Mouse (Mus musculus) heart, postnatal 0 days (tissue): ENCODE measurements around the gene Ilf3. TPM values are rescaled to one million over a fixed set of nuclear protein-coding genes. Genes with fewer than 3 reads are reported as not detected.
A peak's percentile ranks its signal among the peaks of the same experiment; 100 is the strongest.

Source experiments
- ATAC-seq: fragments of 200-750 bp; cut with Nextera tagmentation; 2 replicates; pipeline ENCODE4 v1.8.0; 2017; ENCODE audit warnings: low read depth, moderate number of reproducible peaks, moderate library complexity; ENCODE audit not compliant: insufficient read depth
- DNase-seq: peaks from one replicate; pipeline ENCODE4 v3.0.0-alpha.2; 2016; ENCODE audit warnings: low spot score
- H3K27ac ChIP-seq: fragments of 300-500 bp; sonication (generic); 2 replicates; pipeline ENCODE4 v1.5.1; 2014; ENCODE audit warnings: low read depth, mild to moderate bottlenecking
- H3K27me3 ChIP-seq: fragments of 300-500 bp; sonication (generic); 2 replicates; pipeline ENCODE4 v1.6.1; 2014; ENCODE audit warnings: low read length, mixed read lengths; ENCODE audit not compliant: control insufficient read depth, insufficient read depth
- H3K36me3 ChIP-seq: fragments of 300-500 bp; sonication (generic); replicated peaks from 2 replicates; pipeline ENCODE4 v1.6.1; 2014; ENCODE audit warnings: low read length, mixed read lengths; ENCODE audit not compliant: control insufficient read depth, insufficient read depth
- H3K4me1 ChIP-seq: fragments of 300-500 bp; sonication (generic); 2 replicates; pipeline ENCODE4 v1.6.1; 2014; ENCODE audit warnings: antibody characterized with exemption; ENCODE audit not compliant: control insufficient read depth, insufficient read depth
- H3K4me2 ChIP-seq: fragments of 300-500 bp; sonication (generic); 2 replicates; pipeline ENCODE4 v1.6.1; 2014; ENCODE audit warnings: low read depth, mild to moderate bottlenecking, low read length, moderate library complexity
- H3K4me3 ChIP-seq: fragments of 300-500 bp; sonication (generic); 2 replicates; pipeline ENCODE4 v1.5.1; 2014; ENCODE audit warnings: low read depth, low read length
- H3K9ac ChIP-seq: fragments of 300-500 bp; sonication (generic); replicated peaks from 2 replicates; pipeline ENCODE4 v1.6.1; 2014; ENCODE audit warnings: low read depth, low read length, mixed read lengths
- H3K9me3 ChIP-seq: fragments of 300-500 bp; sonication (generic); replicated peaks from 2 replicates; pipeline ENCODE4 v1.6.1; 2016; ENCODE audit warnings: low read length; ENCODE audit not compliant: control insufficient read depth
- CTCF ChIP-seq: IDR thresholded peaks from 2 replicates; pipeline ENCODE4 v1.5.1; 2016; ENCODE audit warnings: antibody characterized with exemption, control low read depth, low read depth
- EP300 ChIP-seq: IDR thresholded peaks from 2 replicates; pipeline ENCODE4 v1.6.1; 2016; ENCODE audit warnings: antibody characterized with exemption, low read depth
- WGBS: fragments of 180-500 bp; shearing (Covaris S2); extraction: QIAGEN DNeasy Blood & Tissue Kit; methylation state at CpG from one replicate; pipeline ENCODE4 v1.1.7; 2014; 5-methylcytosine and 5-hydroxymethylcytosine counted together
- polyA plus RNA-seq: library from polyadenylated mRNA; unstranded; fragments of >200 nt; fragmentation: Nextera tagmentation; extraction: Ambion mirVana; gene quantifications from 2 replicates; pipeline ENCODE4 v1.2.1, GENCODE M21; 2015
- total RNA-seq: library from RNA; depleted of rRNA; stranded (reverse); fragments of >200 nt; gene quantifications from 2 replicates; pipeline ENCODE4 v1.2.3, GENCODE M21; 2014; ENCODE audit warnings: low replicate concordance

Ilf3 gene
- total and polyA plus RNA-seq, 2 experiments from 2014 or later, result 34.7 to 58.4 TPM

GRCm38 (mm10) chr9:21329041-21329440 lies 38.6 kb upstream of the Ilf3 start:
- peak; percentile 83 for DNase-seq
- no peak overlapping the region for H3K4me3 ChIP-seq
- no peaks in the 10 kb centered on the region for H3K27me3 ChIP-seq
- TF ChIP-seq CTCF (no peak), EP300 (no peak)
- peaks cover 33% of the 10 kb centered on the region for H3K4me1 ChIP-seq
- no peaks in the 10 kb centered on the region for H3K36me3 ChIP-seq
- no peak overlapping the region for H3K4me2 ChIP-seq
- peak; percentile 82 for ATAC-seq
- WGBS, result 16% methylated on average over 3 of the region's 5 CpGs
- peak overlapping the region; percentile 68 for H3K27ac ChIP-seq
- no peaks in the 10 kb centered on the region for H3K9me3 ChIP-seq
- H3K9ac ChIP-seq, result no peak overlapping the region

GRCm38 (mm10) chr9:21329699-21330289 lies 37.9 kb upstream of the Ilf3 start:
- 83% methylated on average over 10 of the region's 10 CpGs for WGBS
- no peak overlapping the region; the same call in 1 of the 2 replicates for H3K9ac ChIP-seq
- no peak for TF ChIP-seq CTCF
- no peak for TF ChIP-seq EP300
- H3K27ac ChIP-seq, result peak overlapping the region; percentile 89
- DNase-seq, result peak; percentile 70
- peaks cover 33% of the 10 kb centered on the region for H3K4me1 ChIP-seq
- 0 out of 2 replicates have a peak overlapping the region, but pooled peaks have one; percentile 10 for H3K4me2 ChIP-seq
- H3K27me3 ChIP-seq, result no peaks in the 10 kb centered on the region
- H3K9me3 ChIP-seq, result no peaks in the 10 kb centered on the region
- peak; percentile 62 for ATAC-seq
- no peak overlapping the region; the same call in 1 of the 2 replicates for H3K4me3 ChIP-seq
- H3K36me3 ChIP-seq, result no peaks in the 10 kb centered on the region

GRCm38 (mm10) chr9:21331365-21332140 lies 36.1 kb upstream of the Ilf3 start:
- Histone ChIP-seq H3K4me3 (no peak overlapping the region), H3K9me3 (no peaks in the 10 kb centered on the region), H3K9ac (no peak overlapping the region), H3K36me3 (no peaks in the 10 kb centered on the region), H3K27ac (peak overlapping the region; percentile 32; the same call in 1 of the 2 replicates), H3K4me1 (peaks cover 33% of the 10 kb centered on the region), H3K4me2 (no peak overlapping the region), H3K27me3 (no peaks in the 10 kb centered on the region)
- ATAC-seq, result no peak
- WGBS, result 74% methylated on average over 12 of the region's 12 CpGs
- no peak for DNase-seq
- TF ChIP-seq CTCF (no peak), EP300 (no peak)

GRCm38 (mm10) chr9:21332161-21333061 lies 35.3 kb upstream of the Ilf3 start:
- peak overlapping the region; percentile 32; the same call in 1 of the 2 replicates for H3K27ac ChIP-seq
- H3K36me3 ChIP-seq, result no peaks in the 10 kb centered on the region
- TF ChIP-seq CTCF (no peak), EP300 (no peak)
- no peaks in the 10 kb centered on the region for H3K9me3 ChIP-seq
- H3K9ac ChIP-seq, result no peak overlapping the region
- no peak for DNase-seq
- no peak overlapping the region; the same call in 1 of the 2 replicates for H3K4me2 ChIP-seq
- H3K4me3 ChIP-seq, result no peak overlapping the region
- ATAC-seq, result no peak
- whole genome bisulfite sequencing, result 28% methylated on average over 9 of the region's 9 CpGs
- no peaks in the 10 kb centered on the region for H3K27me3 ChIP-seq
- peaks cover 33% of the 10 kb centered on the region for H3K4me1 ChIP-seq

- ATAC-seq (no peak), DNase-seq (no peak)
- 90% methylated on average over 1 of the region's 1 CpGs for WGBS
- Histone ChIP-seq H3K9me3 (no peaks in the 10 kb centered on the region), H3K36me3 (no peaks in the 10 kb centered on the region), H3K27me3 (no peaks in the 10 kb centered on the region), H3K9ac (no peak overlapping the region), H3K4me3 (no peak overlapping the region), H3K4me1 (peaks cover 30% of the 10 kb centered on the region), H3K27ac (no peak overlapping the region), H3K4me2 (no peak overlapping the region)
- TF ChIP-seq CTCF (no peak), EP300 (no peak)
Observed at GRCm38 (mm10) chr9:21333523-21333922, 34.1 kb upstream of the Ilf3 start.
